Mouse (Mus musculus): ENCODE data around the gene Parn. TPM values are rescaled to one million over a fixed set of nuclear protein-coding genes. Genes with fewer than 3 reads are reported as not detected.

The Parn gene
- polyA plus RNA-seq, 1 experiment from 2014 or later, result 15.5 TPM

DNA sequence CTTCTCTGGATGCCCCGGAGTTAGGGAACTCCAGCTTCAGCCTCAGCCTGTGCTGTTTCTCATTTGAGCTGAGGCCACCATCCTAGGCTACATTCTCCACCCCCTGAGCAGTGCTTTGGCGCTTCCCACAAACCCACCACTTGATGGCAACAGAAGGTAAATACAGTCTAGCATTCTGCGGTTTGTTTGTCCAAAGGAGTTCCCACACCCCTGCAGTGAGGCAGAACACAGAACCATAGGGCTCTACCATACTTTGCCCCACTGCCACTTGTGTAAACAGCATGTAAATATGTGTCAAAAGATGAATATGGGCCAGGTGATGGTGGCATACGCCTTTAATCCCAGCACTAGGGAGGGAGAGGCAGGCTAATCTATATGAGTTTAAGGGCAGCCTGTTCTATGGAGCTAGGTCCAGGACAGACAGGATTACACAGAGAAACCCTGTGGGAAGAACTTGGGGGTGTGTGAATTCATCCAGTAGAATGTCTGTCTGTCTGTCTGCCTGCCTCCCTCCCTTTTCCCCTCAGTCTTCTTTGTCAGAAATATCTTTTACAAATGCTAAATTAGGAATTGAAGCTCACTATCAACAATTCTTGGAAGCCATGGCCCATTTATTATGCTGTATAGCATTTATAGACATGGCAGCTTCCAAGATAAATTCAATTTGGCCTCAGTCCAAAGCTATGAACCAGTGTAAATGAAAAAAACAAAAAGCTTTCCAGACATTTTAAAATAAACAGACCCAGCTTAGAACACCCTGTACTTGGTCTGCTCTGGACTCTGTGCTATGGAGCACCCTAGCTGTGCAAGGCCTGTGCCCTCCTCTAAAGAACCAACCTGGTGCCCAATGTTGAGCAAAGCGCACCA is 79.6 kb downstream of the Parn start:
- H3K9ac ChIP-seq, result no peak overlapping the region
- no peak overlapping the region for H3K27ac ChIP-seq (replicated peaks)
- H3K4me2 ChIP-seq, result no peak overlapping the region
- no peaks in the 10 kb centered on the region for H3K27me3 ChIP-seq
- no peaks in the 10 kb centered on the region for H3K9me3 ChIP-seq (replicated peaks)
- H3K4me1 ChIP-seq (replicated peaks), result peaks cover 6% of the 10 kb centered on the region; the same call in 1 of the 2 replicates
- no peak overlapping the region for H3K4me3 ChIP-seq (replicated peaks)
- peaks cover 7% of the 10 kb centered on the region; the same call in 1 of the 2 replicates for H3K36me3 ChIP-seq (replicated peaks)
- ATAC-seq (ENCODE audit: insufficient read depth), result no peak
- 70% methylated on average over 5 of the region's 5 CpGs for WGBS (ENCODE audit: insufficient replicate concordance)

DNA sequence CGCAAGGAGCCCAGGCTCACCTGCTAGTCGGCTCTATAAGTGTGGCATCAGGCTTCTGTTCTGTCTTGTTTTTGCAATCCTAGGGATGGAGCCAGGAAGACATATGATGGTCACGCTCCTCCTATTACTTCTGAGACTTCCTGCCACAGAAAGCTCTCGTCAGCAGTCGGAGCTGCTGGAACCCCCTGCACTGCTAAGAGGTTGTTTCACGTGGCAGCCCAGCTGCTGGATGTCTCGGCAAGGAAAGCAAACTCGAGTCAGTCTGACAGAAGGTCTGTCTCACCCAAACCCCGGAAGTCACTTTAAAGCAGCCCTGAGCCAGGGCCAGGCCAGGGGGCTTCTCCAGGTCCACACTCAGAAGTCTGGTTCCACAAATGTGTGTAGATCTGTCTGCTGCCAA is 82.7 kb downstream of the Parn start:
- Histone ChIP-seq H3K27me3 (no peaks in the 10 kb centered on the region), H3K27ac (replicated peaks) (no peak overlapping the region), H3K4me3 (replicated peaks) (no peak overlapping the region), H3K9me3 (replicated peaks) (no peaks in the 10 kb centered on the region), H3K9ac (no peak overlapping the region), H3K4me2 (no peak overlapping the region), H3K36me3 (replicated peaks) (0 out of 2 replicates have a peak, but pooled peaks cover 2% of the 10 kb centered on the region), H3K4me1 (replicated peaks) (peaks cover 6% of the 10 kb centered on the region; the same call in 1 of the 2 replicates)
- WGBS (ENCODE audit: insufficient replicate concordance), result 70% methylated on average over 9 of the region's 9 CpGs
- ATAC-seq (ENCODE audit: insufficient read depth), result no peak

DNA sequence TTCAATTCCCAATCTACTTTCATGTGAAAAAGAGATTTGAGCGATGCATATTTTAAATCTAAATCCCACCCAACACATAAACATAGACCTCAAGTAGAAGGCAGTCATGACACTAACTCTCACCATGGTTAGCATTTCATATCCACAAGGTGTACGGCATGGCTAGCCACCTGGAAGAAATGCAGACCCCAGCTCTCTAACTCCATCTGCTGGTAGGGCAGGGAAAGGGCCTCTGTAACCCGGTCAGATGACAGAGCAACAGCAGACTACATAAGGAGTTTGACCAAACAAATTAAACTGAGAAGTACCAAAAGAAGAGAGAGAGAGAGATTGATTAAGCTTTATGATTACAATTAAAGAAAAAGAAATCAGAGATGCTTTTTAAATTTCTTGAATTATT is 87.2 kb downstream of the Parn start:
- no peak overlapping the region for H3K27ac ChIP-seq (replicated peaks)
- H3K36me3 ChIP-seq (replicated peaks), result no peaks in the 10 kb centered on the region
- H3K4me1 ChIP-seq (replicated peaks), result no peaks in the 10 kb centered on the region
- no peaks in the 10 kb centered on the region for H3K27me3 ChIP-seq
- H3K4me3 ChIP-seq (replicated peaks), result no peak overlapping the region
- H3K9me3 ChIP-seq (replicated peaks), result no peaks in the 10 kb centered on the region
- ATAC-seq (ENCODE audit: insufficient read depth), result no peak
- no peak overlapping the region for H3K4me2 ChIP-seq
- WGBS (ENCODE audit: insufficient replicate concordance), result 72% methylated on average over 3 of the region's 3 CpGs
- no peak overlapping the region for H3K9ac ChIP-seq

DNA sequence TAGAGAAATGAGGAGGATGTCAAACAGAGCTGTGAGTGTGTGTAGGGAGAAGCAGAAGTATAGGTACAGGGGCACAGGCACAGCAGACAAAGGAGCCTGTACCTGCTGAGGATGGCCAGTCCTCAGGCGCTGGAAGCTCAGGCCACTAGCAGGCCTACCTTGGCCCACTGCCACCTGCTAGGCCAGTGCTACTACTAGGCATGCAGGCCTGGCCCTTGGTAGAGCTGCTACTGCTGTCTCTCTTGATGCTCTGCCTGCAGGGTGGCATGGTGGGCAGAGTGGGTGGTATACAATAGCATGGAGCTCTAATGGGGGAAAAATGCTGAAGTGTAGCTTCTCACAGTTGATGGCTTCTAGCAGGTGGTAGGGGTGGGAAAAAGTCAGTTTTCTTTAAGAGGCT is 88.0 kb downstream of the Parn start:
- Histone ChIP-seq H3K36me3 (replicated peaks) (no peaks in the 10 kb centered on the region), H3K4me1 (replicated peaks) (peaks cover 6% of the 10 kb centered on the region), H3K4me3 (replicated peaks) (no peak overlapping the region), H3K9ac (no peak overlapping the region), H3K27me3 (no peaks in the 10 kb centered on the region), H3K9me3 (replicated peaks) (no peaks in the 10 kb centered on the region), H3K27ac (replicated peaks) (no peak overlapping the region), H3K4me2 (no peak overlapping the region)
- no peak for ATAC-seq (ENCODE audit: insufficient read depth)
- 53% methylated on average over 1 of the region's 1 CpGs for WGBS (ENCODE audit: insufficient replicate concordance)

DNA sequence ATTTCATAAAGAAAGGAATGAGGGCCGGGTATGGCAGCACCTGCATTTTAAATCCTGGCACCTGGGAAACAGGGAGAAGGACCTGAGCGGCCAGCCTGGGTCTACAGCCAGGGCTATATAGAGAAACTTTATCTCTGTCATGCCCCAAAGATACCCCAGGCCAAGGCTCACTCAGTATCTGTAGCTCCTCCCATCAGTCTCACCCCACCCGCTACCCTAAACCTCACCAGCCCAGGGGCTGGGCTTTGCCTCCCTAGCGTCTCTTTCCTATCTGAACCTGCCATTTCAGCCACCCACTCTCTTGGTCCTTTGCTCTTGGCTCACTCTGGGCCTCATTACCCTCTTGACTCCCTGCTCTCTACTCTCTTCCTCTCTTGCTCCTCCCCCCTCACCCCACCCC is 92.7 kb downstream of the Parn start:
- WGBS (ENCODE audit: insufficient replicate concordance), result 37% methylated on average over 4 of the region's 4 CpGs
- peak; percentile 74 for ATAC-seq (ENCODE audit: insufficient read depth)
- no peak overlapping the region for H3K9ac ChIP-seq
- no peak overlapping the region for H3K4me3 ChIP-seq (replicated peaks)
- H3K27ac ChIP-seq (replicated peaks), result no peak overlapping the region
- H3K4me2 ChIP-seq, result no peak overlapping the region
- no peaks in the 10 kb centered on the region for H3K27me3 ChIP-seq
- H3K4me1 ChIP-seq (replicated peaks), result peaks cover 7% of the 10 kb centered on the region
- H3K9me3 ChIP-seq (replicated peaks), result no peaks in the 10 kb centered on the region
- H3K36me3 ChIP-seq (replicated peaks), result no peaks in the 10 kb centered on the region

DNA sequence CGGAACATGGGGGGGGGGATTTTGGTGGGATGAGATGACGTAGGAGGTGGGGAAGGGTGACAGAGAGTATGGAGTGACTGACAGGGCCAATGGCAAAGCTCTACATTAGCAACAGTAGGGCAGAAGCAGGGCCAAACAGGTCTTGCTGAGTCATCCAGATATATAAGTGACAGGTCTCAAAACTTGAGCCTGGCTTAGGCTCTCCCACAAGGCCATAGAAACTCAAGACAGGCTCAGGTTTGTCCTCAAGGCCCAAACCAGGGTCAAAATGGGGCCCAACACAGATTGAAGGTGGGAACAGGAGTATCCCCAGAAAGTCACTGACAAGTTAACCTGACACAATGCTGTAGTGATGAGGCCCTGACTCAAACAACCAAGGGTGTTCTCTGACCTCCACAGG is 99.7 kb downstream of the Parn start:
- Histone ChIP-seq H3K27me3 (no peaks in the 10 kb centered on the region), H3K9ac (no peak overlapping the region), H3K4me3 (replicated peaks) (no peak overlapping the region), H3K4me2 (no peak overlapping the region), H3K36me3 (replicated peaks) (no peaks in the 10 kb centered on the region), H3K9me3 (replicated peaks) (no peaks in the 10 kb centered on the region), H3K4me1 (replicated peaks) (no peaks in the 10 kb centered on the region), H3K27ac (replicated peaks) (no peak overlapping the region)
- WGBS (ENCODE audit: insufficient replicate concordance), result 68% methylated on average over 2 of the region's 2 CpGs
- ATAC-seq (ENCODE audit: insufficient read depth), result no peak

DNA sequence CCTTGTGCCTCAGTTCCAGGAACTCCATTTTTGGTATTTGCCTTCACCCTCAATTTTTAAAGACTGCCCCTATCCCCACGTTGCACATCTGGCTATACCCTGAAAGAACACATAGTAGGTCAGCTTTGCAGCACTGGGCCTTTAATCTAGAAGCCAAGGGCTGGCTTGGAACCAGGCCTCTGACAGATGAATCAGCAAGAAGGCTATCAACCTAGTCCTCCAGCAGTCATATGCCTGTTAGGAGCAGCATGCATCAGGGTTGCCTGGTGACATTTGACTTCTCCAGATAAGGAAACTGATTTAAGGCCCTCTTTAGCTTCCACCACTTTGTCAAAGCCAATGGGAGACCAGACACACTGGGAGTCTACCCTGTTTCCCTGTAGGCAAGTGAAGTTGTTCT is 100.4 kb downstream of the Parn start:
- Histone ChIP-seq H3K36me3 (replicated peaks) (no peaks in the 10 kb centered on the region), H3K9ac (no peak overlapping the region), H3K27me3 (no peaks in the 10 kb centered on the region), H3K9me3 (replicated peaks) (no peaks in the 10 kb centered on the region), H3K4me3 (replicated peaks) (no peak overlapping the region), H3K27ac (replicated peaks) (no peak overlapping the region), H3K4me2 (no peak overlapping the region), H3K4me1 (replicated peaks) (no peaks in the 10 kb centered on the region)
- no peak for ATAC-seq (ENCODE audit: insufficient read depth)
- WGBS (ENCODE audit: insufficient replicate concordance), result 55% methylated on average over 1 of the region's 1 CpGs

DNA sequence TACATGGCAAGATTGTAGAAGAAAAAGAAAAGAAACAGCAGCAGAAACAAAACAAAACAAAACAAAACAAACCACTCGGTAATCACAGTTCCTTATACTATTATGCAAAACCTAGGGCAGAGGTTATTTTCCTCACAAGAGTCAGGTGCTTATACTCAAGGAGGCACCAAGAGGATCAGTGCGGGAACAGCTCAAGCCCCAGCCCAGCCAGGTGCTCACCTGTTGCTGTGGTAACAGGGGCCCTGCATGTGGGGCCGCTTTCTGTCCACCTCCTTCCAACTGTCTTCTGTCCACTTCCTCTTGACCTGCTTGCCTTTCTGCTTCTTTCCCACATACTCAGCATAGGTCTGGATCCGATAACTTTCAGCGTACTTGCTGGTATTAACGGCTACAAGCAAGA is 101.6 kb downstream of the Parn start:
- H3K27ac ChIP-seq (replicated peaks), result no peak overlapping the region
- 79% methylated on average over 6 of the region's 6 CpGs for WGBS (ENCODE audit: insufficient replicate concordance)
- no peaks in the 10 kb centered on the region for H3K4me1 ChIP-seq (replicated peaks)

DNA sequence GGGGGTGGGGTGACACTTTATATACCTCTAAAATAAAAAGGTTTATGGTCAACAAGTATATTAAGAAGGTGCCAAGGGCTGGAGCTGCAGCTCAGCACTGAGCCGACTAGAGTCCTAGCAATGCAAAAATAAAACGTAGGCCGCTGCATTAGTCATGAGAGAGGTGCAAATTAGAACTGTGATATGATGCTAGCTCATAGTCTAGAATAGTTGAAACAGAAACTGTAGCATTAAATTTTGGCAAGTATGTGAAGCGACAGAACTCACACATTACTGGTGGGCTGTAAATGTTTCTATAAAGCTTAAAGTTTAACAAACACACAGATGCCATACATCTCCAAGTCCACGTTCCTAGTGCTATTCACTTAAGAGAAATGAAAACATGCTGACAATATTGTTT is 102.7 kb downstream of the Parn start:
- WGBS (ENCODE audit: insufficient replicate concordance), result 77% methylated on average over 5 of the region's 5 CpGs
- Histone ChIP-seq H3K9ac (no peak overlapping the region), H3K36me3 (replicated peaks) (0 out of 2 replicates have a peak, but pooled peaks cover 5% of the 10 kb centered on the region), H3K9me3 (replicated peaks) (no peaks in the 10 kb centered on the region), H3K27ac (replicated peaks) (no peak overlapping the region), H3K4me3 (replicated peaks) (no peak overlapping the region), H3K4me1 (replicated peaks) (no peaks in the 10 kb centered on the region), H3K4me2 (no peak overlapping the region), H3K27me3 (no peaks in the 10 kb centered on the region)
- ATAC-seq (ENCODE audit: insufficient read depth), result no peak

More for the DNA sequence above, 101.6 kb downstream of the Parn start:
- H3K9me3 ChIP-seq (replicated peaks), result no peaks in the 10 kb centered on the region
- no peaks in the 10 kb centered on the region for H3K27me3 ChIP-seq
- no peak overlapping the region for H3K9ac ChIP-seq
- H3K36me3 ChIP-seq (replicated peaks), result no peaks in the 10 kb centered on the region
- H3K4me3 ChIP-seq (replicated peaks), result no peak overlapping the region
- H3K4me2 ChIP-seq, result no peak overlapping the region
- ATAC-seq (ENCODE audit: insufficient read depth), result no peak

DNA sequence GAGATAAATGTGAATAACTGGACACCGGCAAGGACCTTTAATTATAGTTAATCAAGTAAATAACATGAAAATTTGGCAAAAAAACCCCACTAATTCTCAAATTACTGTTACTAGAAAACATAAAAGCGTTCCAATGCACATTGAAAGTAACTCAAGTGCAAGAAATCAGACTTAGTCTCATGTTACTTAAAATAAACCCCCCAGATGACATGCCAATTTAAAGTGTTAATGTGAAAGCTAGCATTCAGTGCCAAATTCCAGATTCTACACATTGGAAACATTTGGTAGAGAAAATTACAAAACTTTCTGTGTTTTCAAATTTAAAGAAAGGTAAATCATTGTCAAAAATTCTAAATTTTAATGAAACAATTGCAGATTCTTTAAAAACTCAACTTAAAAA is 110.2 kb downstream of the Parn start:
- no peak overlapping the region for H3K4me2 ChIP-seq
- 74% methylated on average over 2 of the region's 2 CpGs for WGBS (ENCODE audit: insufficient replicate concordance)
- H3K4me1 ChIP-seq (replicated peaks), result no peaks in the 10 kb centered on the region; the same call in 1 of the 2 replicates
- H3K4me3 ChIP-seq (replicated peaks), result no peak overlapping the region
- H3K36me3 ChIP-seq (replicated peaks), result 0 out of 2 replicates have a peak, but pooled peaks cover 8% of the 10 kb centered on the region
- no peak overlapping the region for H3K27ac ChIP-seq (replicated peaks)
- H3K27me3 ChIP-seq, result no peaks in the 10 kb centered on the region
- no peaks in the 10 kb centered on the region for H3K9me3 ChIP-seq (replicated peaks)
- ATAC-seq (ENCODE audit: insufficient read depth), result no peak
- H3K9ac ChIP-seq, result no peak overlapping the region

DNA sequence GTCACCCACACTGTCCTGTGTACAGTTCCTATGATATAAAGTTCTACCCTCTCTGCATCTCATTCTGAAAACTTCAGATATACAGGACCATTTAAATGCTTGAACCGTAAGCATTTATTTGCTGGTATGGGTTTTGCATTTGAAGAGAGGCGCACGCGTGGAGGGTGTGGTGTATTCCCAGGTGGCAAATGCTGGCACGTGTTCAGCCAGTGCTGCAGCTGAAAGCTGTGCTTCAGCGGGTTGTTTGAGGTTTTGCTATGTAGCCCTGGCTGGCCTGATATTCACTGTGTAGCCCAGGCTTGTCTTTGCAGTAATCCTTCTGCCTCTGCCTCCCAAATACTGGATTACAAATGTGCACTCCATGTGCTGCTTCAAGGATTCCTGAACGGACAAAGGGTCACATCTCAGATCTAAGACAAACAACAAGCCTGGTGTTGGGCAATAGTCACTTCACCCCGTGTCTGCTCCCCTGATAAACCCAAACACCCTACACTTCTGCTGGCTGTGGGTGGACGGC is 111.0 kb downstream of the Parn start:
- Histone ChIP-seq H3K27ac (replicated peaks) (no peak overlapping the region), H3K4me2 (no peak overlapping the region), H3K4me1 (replicated peaks) (no peaks in the 10 kb centered on the region; the same call in 1 of the 2 replicates), H3K36me3 (replicated peaks) (0 out of 2 replicates have a peak, but pooled peaks cover 8% of the 10 kb centered on the region), H3K9me3 (replicated peaks) (no peaks in the 10 kb centered on the region), H3K9ac (no peak overlapping the region), H3K27me3 (no peaks in the 10 kb centered on the region), H3K4me3 (replicated peaks) (no peak overlapping the region)
- ATAC-seq (ENCODE audit: insufficient read depth), result no peak
- WGBS (ENCODE audit: insufficient replicate concordance), result 73% methylated on average over 9 of the region's 9 CpGs
